Comparison of ENCODE assay signal across 16 mouse cellular contexts in genomic region chr1:79757597-79757996, GRCm38 (mm10). TPM values are rescaled to one million over a fixed set of nuclear protein-coding genes. Genes with fewer than 3 reads are reported as not detected.
DNase-seq lines count a peak whose midpoint lies in the region; ATAC-seq and TF ChIP-seq lines count a peak whose summit lies in the region.
"Had no signal": no experiment of that assay in that cellular context is flagged by ENCODE, and none has a peak within 500 bp of the region (broad histone marks: within the 10 kb centered on the region; RNA-seq: fewer than 3 reads in every experiment).

No protein-coding gene starts in this region.

- no peak for TF ChIP-seq POLR2A in kidney, adult 2 months (IDR thresholded peaks at IDR 0.05; ENCODE audit: low read depth, low read length)
- no peak for TF ChIP-seq POLR2A in embryonic fibroblast, embryonic 13.5 days (IDR thresholded peaks at IDR 0.05; ENCODE audit: low read depth, low read length)

- no peak overlapping the region for H3K9ac ChIP-seq in heart, embryonic 13.5 days
- H3K9ac ChIP-seq in liver, embryonic 12.5 days, result no peak overlapping the region
- H3K9ac ChIP-seq: embryonic facial prominence, embryonic 13.5 days; forebrain, postnatal 0 days; limb, embryonic 15.5 days; liver, postnatal 0 days had no signal

- peaks cover 59% of the 10 kb centered on the region for H3K4me1 ChIP-seq in heart, embryonic 13.5 days
- H3K4me1 ChIP-seq in kidney, adult 2 months (ENCODE audit: control insufficient read depth, insufficient read depth, low read length), result peaks cover 34% of the 10 kb centered on the region
- peaks cover 87% of the 10 kb centered on the region for H3K4me1 ChIP-seq in megakaryocyte, embryonic 14.5 days
- H3K4me1 ChIP-seq in embryonic fibroblast, embryonic 13.5 days (ENCODE audit: control insufficient read depth, insufficient read depth, low read length), result peaks cover 16% of the 10 kb centered on the region
- peaks cover 51% of the 10 kb centered on the region for H3K4me1 ChIP-seq in liver, embryonic 12.5 days

- DNase-seq in heart, postnatal 25 days (ENCODE audit: low spot score), result no peak
- no peak for DNase-seq in kidney, adult 2 months
- no peak for DNase-seq in kidney, adult 11 months
- DNase-seq: cerebellum, adult 9-11 months; forebrain, postnatal 0 days; layer of hippocampus, postnatal 36 days; liver, postnatal 0 days; thymus, postnatal 25 days had no signal

- WGBS in heart, embryonic 13.5 days, result 69% methylated on average over 4 of the region's 4 CpGs
- WGBS in kidney, adult 2 months, result 72% methylated on average over 4 of the region's 4 CpGs
- 58% methylated on average over 4 of the region's 4 CpGs for WGBS in liver, embryonic 12.5 days (ENCODE audit: insufficient replicate concordance)

- ATAC-seq in heart, embryonic 13.5 days (ENCODE audit: extremely low read depth, insufficient number of reproducible peaks, low FRiP score, low TSS enrichment), result no peak
- ATAC-seq in megakaryocyte, adult 5-6 weeks (ENCODE audit: poor library complexity, severe bottlenecking), result no peak
- ATAC-seq in liver, embryonic 12.5 days, result no peak
- ATAC-seq: forebrain, postnatal 0 days; liver, postnatal 0 days had no signal

- TF ChIP-seq CTCF in kidney, adult 2 months (conservative IDR thresholded peaks at IDR 0.05; ENCODE audit: insufficient read depth, insufficient read length, low read depth, low read length), result no peak
- TF ChIP-seq CTCF in embryonic fibroblast, embryonic 13.5 days (IDR thresholded peaks at IDR 0.05; ENCODE audit: borderline replicate concordance, insufficient read depth, low read length), result no peak

- H3K4me3 ChIP-seq in heart, embryonic 13.5 days, result no peak overlapping the region
- H3K4me3 ChIP-seq in kidney, adult 2 months (ENCODE audit: insufficient read depth, low read depth, low read length), result no peak overlapping the region
- H3K4me3 ChIP-seq in megakaryocyte, embryonic 14.5 days (replicated peaks), result peak overlapping the region; percentile 65
- no peak overlapping the region for H3K4me3 ChIP-seq in embryonic fibroblast, embryonic 13.5 days (ENCODE audit: insufficient read depth, low read length)
- no peak overlapping the region for H3K4me3 ChIP-seq in liver, embryonic 12.5 days
- H3K4me3 ChIP-seq: embryonic facial prominence, embryonic 13.5 days; limb, embryonic 15.5 days had no signal

- H3K27me3 ChIP-seq in heart, embryonic 13.5 days (replicated peaks), result no peaks in the 10 kb centered on the region
- H3K27me3 ChIP-seq in kidney, adult 2 months (replicated peaks; ENCODE audit: control insufficient read depth, insufficient read depth, low read length), result no peaks in the 10 kb centered on the region
- no peaks in the 10 kb centered on the region for H3K27me3 ChIP-seq in megakaryocyte, embryonic 14.5 days (replicated peaks)
- H3K27me3 ChIP-seq in liver, embryonic 12.5 days (replicated peaks), result no peaks in the 10 kb centered on the region
- H3K27me3 ChIP-seq: embryonic facial prominence, embryonic 13.5 days; limb, embryonic 15.5 days had no signal

- H3K36me3 ChIP-seq in heart, embryonic 13.5 days, result no peaks in the 10 kb centered on the region
- H3K36me3 ChIP-seq in kidney, adult 2 months (ENCODE audit: control insufficient read depth, insufficient read depth, low read length), result no peaks in the 10 kb centered on the region
- peaks cover 55% of the 10 kb centered on the region for H3K36me3 ChIP-seq in megakaryocyte, embryonic 14.5 days (replicated peaks; ENCODE audit: low read length)
- H3K36me3 ChIP-seq in liver, embryonic 12.5 days, result no peaks in the 10 kb centered on the region
- H3K36me3 ChIP-seq: embryonic facial prominence, embryonic 13.5 days; limb, embryonic 15.5 days had no signal

- no peak overlapping the region for H3K4me2 ChIP-seq in heart, embryonic 13.5 days
- no peak overlapping the region for H3K4me2 ChIP-seq in liver, embryonic 12.5 days
- H3K4me2 ChIP-seq: embryonic facial prominence, embryonic 13.5 days; limb, embryonic 15.5 days had no signal

- no peaks in the 10 kb centered on the region for H3K9me3 ChIP-seq in heart, embryonic 13.5 days
- H3K9me3 ChIP-seq in megakaryocyte, embryonic 14.5 days, result no peaks in the 10 kb centered on the region
- H3K9me3 ChIP-seq in liver, embryonic 12.5 days (replicated peaks), result no peaks in the 10 kb centered on the region
- H3K9me3 ChIP-seq: embryonic facial prominence, embryonic 13.5 days; G1E; limb, embryonic 15.5 days had no signal

- H3K27ac ChIP-seq in heart, embryonic 13.5 days (replicated peaks), result peak overlapping the region; percentile 22
- peak overlapping the region; percentile 18; the same call in 1 of the 2 replicates for H3K27ac ChIP-seq in kidney, adult 2 months (ENCODE audit: insufficient read depth, low read depth, low read length)
- peak overlapping the region; percentile 6; the same call in 1 of the 2 replicates for H3K27ac ChIP-seq in embryonic fibroblast, embryonic 13.5 days (ENCODE audit: insufficient read depth, low read length)
- H3K27ac ChIP-seq in liver, embryonic 12.5 days, result no peak overlapping the region
- H3K27ac ChIP-seq: embryonic facial prominence, embryonic 13.5 days; limb, embryonic 15.5 days had no signal

- intact Hi-C loops in heart, postnatal 25 days (cut with DNase I), result no loop called here

RNA-seq across cellular contexts. Expression of gene Mrpl44, which starts 18.2 kb away (rescaled TPM):
- 43.3 and 49.1 TPM in 2 replicates for polyA plus RNA-seq in heart, embryonic 13.5 days (2015; fragmentation: Nextera tagmentation; extraction: Ambion mirVana)
- total RNA-seq in heart, postnatal 25 days (2021), result 10 to 100 TPM; 69.9 to 70.4 TPM
- 16.0 and 21.4 TPM in 2 replicates for polyA plus RNA-seq in kidney, adult 2 months (2012; rRNA removed)
- polyA plus RNA-seq in megakaryocyte, embryonic 14.5 days (2012; ENCODE audit: insufficient read depth, low replicate concordance), result 23.6 and 32.1 TPM in 2 replicates
- total RNA-seq in megakaryocyte, adult 5-6 weeks (2015), result 18.6 and 23.2 TPM in 2 replicates
- 15.4 and 20.3 TPM in 2 replicates for total RNA-seq in megakaryocyte, adult 5-6 weeks (2017)
- 14.2 and 17.3 TPM in 2 replicates for polyA plus RNA-seq in embryonic fibroblast, embryonic 13.5 days (2011; ENCODE audit: insufficient read length, low read depth, missing spikeins)
- polyA plus RNA-seq in liver, embryonic 12.5 days (2016; fragmentation: Nextera tagmentation; extraction: Ambion mirVana), result 35.0 and 35.4 TPM in 2 replicates

RNA-seq across cellular contexts. Expression of gene Wdfy1, which starts 18.3 kb away (rescaled TPM):
- polyA plus RNA-seq in heart, embryonic 13.5 days (2015; fragmentation: Nextera tagmentation; extraction: Ambion mirVana), result 30.1 and 31.8 TPM in 2 replicates
- 10 to 100 TPM; 16.0 to 18.0 TPM for total RNA-seq in heart, postnatal 25 days (2021)
- 46.4 and 46.9 TPM in 2 replicates for polyA plus RNA-seq in kidney, adult 2 months (2012; rRNA removed)
- 92.7 and 98.6 TPM in 2 replicates for polyA plus RNA-seq in megakaryocyte, embryonic 14.5 days (2012; ENCODE audit: insufficient read depth, low replicate concordance)
- 18.4 and 21.0 TPM in 2 replicates for total RNA-seq in megakaryocyte, adult 5-6 weeks (2015)
- total RNA-seq in megakaryocyte, adult 5-6 weeks (2017), result 9.0 and 19.3 TPM in 2 replicates
- 76.3 and 89.7 TPM in 2 replicates for polyA plus RNA-seq in embryonic fibroblast, embryonic 13.5 days (2011; ENCODE audit: insufficient read length, low read depth, missing spikeins)
- 16.2 and 16.5 TPM in 2 replicates for polyA plus RNA-seq in liver, embryonic 12.5 days (2016; fragmentation: Nextera tagmentation; extraction: Ambion mirVana)
